Mouse (Mus musculus): ENCODE data around the gene Tmc2. TPM values are rescaled to one million over a fixed set of nuclear protein-coding genes. Genes with fewer than 3 reads are reported as not detected.

Tmc2 gene
- total RNA-seq (2017), result not detected in 3 replicates

GRCm38 (mm10) chr2:130194894-130195293 is at the start of gene Tmc2:
Gene Tmc2, plus strand, starts transcription at chr2:130195194.
- no peak for ATAC-seq (replicated peaks; ENCODE audit: insufficient number of reproducible peaks, low FRiP score, low TSS enrichment, poor library complexity, severe bottlenecking)

- ATAC-seq (replicated peaks; ENCODE audit: insufficient number of reproducible peaks, low FRiP score, low TSS enrichment, poor library complexity, severe bottlenecking), result no peak
These were observed 48.8 kb upstream of the Tmc2 start for GRCm38 (mm10) chr2:130146089-130146668.

- no peak for ATAC-seq (replicated peaks; ENCODE audit: insufficient number of reproducible peaks, low FRiP score, low TSS enrichment, poor library complexity, severe bottlenecking)
These were observed 39.8 kb upstream of the Tmc2 start for GRCm38 (mm10) chr2:130155171-130155570.

- no peak for ATAC-seq (replicated peaks; ENCODE audit: insufficient number of reproducible peaks, low FRiP score, low TSS enrichment, poor library complexity, severe bottlenecking)
These were observed 39.1 kb upstream of the Tmc2 start for GRCm38 (mm10) chr2:130155851-130156250.

- no peak for ATAC-seq (replicated peaks; ENCODE audit: insufficient number of reproducible peaks, low FRiP score, low TSS enrichment, poor library complexity, severe bottlenecking)
These were observed 37.5 kb upstream of the Tmc2 start for GRCm38 (mm10) chr2:130157231-130158087.

- ATAC-seq (replicated peaks; ENCODE audit: insufficient number of reproducible peaks, low FRiP score, low TSS enrichment, poor library complexity, severe bottlenecking), result no peak
These were observed 36.9 kb upstream of the Tmc2 start for GRCm38 (mm10) chr2:130158088-130158437.

- no peak for ATAC-seq (replicated peaks; ENCODE audit: insufficient number of reproducible peaks, low FRiP score, low TSS enrichment, poor library complexity, severe bottlenecking)
These were observed 32.3 kb upstream of the Tmc2 start for GRCm38 (mm10) chr2:130162701-130163100.

- ATAC-seq (replicated peaks; ENCODE audit: insufficient number of reproducible peaks, low FRiP score, low TSS enrichment, poor library complexity, severe bottlenecking), result no peak
These were observed 28.4 kb upstream of the Tmc2 start for GRCm38 (mm10) chr2:130166311-130167214.

- ATAC-seq (replicated peaks; ENCODE audit: insufficient number of reproducible peaks, low FRiP score, low TSS enrichment, poor library complexity, severe bottlenecking), result no peak
These were observed 27.1 kb upstream of the Tmc2 start for GRCm38 (mm10) chr2:130167861-130168260.

GRCm38 (mm10) chr2:130171674-130172073 is 23.3 kb upstream of the Tmc2 start:
- no peak for ATAC-seq (replicated peaks; ENCODE audit: insufficient number of reproducible peaks, low FRiP score, low TSS enrichment, poor library complexity, severe bottlenecking)

- ATAC-seq (replicated peaks; ENCODE audit: insufficient number of reproducible peaks, low FRiP score, low TSS enrichment, poor library complexity, severe bottlenecking), result no peak
These were observed 18.2 kb upstream of the Tmc2 start for GRCm38 (mm10) chr2:130176820-130177219.

- no peak for ATAC-seq (replicated peaks; ENCODE audit: insufficient number of reproducible peaks, low FRiP score, low TSS enrichment, poor library complexity, severe bottlenecking)
These were observed 16.7 kb upstream of the Tmc2 start for GRCm38 (mm10) chr2:130178381-130178705.

GRCm38 (mm10) chr2:130178706-130179506 is 16.1 kb upstream of the Tmc2 start, which contains the start of gene Snrpb:
Gene Snrpb, minus strand, starts transcription at chr2:130179403.
- ATAC-seq (replicated peaks; ENCODE audit: insufficient number of reproducible peaks, low FRiP score, low TSS enrichment, poor library complexity, severe bottlenecking), result peak; percentile 92

GRCm38 (mm10) chr2:130179507-130180019 is 15.4 kb upstream of the Tmc2 start:
- no peak for ATAC-seq (replicated peaks; ENCODE audit: insufficient number of reproducible peaks, low FRiP score, low TSS enrichment, poor library complexity, severe bottlenecking)

- ATAC-seq (replicated peaks; ENCODE audit: insufficient number of reproducible peaks, low FRiP score, low TSS enrichment, poor library complexity, severe bottlenecking), result no peak
These were observed 6.6 kb upstream of the Tmc2 start for GRCm38 (mm10) chr2:130188391-130188790.

GRCm38 (mm10) chr2:130200961-130201360 is 6.0 kb downstream of the Tmc2 start:
- no peak for ATAC-seq (replicated peaks; ENCODE audit: insufficient number of reproducible peaks, low FRiP score, low TSS enrichment, poor library complexity, severe bottlenecking)

- no peak for ATAC-seq (replicated peaks; ENCODE audit: insufficient number of reproducible peaks, low FRiP score, low TSS enrichment, poor library complexity, severe bottlenecking)
These were observed 12.4 kb downstream of the Tmc2 start for GRCm38 (mm10) chr2:130207376-130207775.

GRCm38 (mm10) chr2:130207996-130208395 is 13.0 kb downstream of the Tmc2 start:
- ATAC-seq (replicated peaks; ENCODE audit: insufficient number of reproducible peaks, low FRiP score, low TSS enrichment, poor library complexity, severe bottlenecking), result no peak
